Comparison of ENCODE assay signal across 21 mouse cellular contexts in genomic region chr2:80599850-80600249, GRCm38 (mm10). TPM values are rescaled to one million over a fixed set of nuclear protein-coding genes. Genes with fewer than 3 reads are reported as not detected.
DNase-seq lines count a peak whose midpoint lies in the region; ATAC-seq lines count a peak whose summit lies in the region.
"Had no signal": no experiment of that assay in that cellular context is flagged by ENCODE, and none has a peak within 500 bp of the region (broad histone marks: within the 10 kb centered on the region; RNA-seq: fewer than 3 reads in every experiment).

No protein-coding gene starts in this region.

- no peak for DNase-seq in frontal cortex, postnatal 25 days (ENCODE audit: low spot score in 2 of 2)
- DNase-seq in layer of hippocampus, adult 9-11 months: peak; percentile 62
- DNase-seq in layer of hippocampus, postnatal 25 days (ENCODE audit: extremely low spot score in 1 of 2, low spot score in 1 of 2): no peak
- peak; percentile 68 for DNase-seq in brain, adult 2 months (ENCODE audit: low read depth, low spot score)
- DNase-seq: adrenal gland, adult 8-10 months; adrenal gland, postnatal 14 days; adrenal gland, postnatal 36 days; B cell, adult 2 months; cerebellum, adult 11 months; cerebellum, adult 18-20 months; cerebellum, adult 8-10 months; cerebellum, adult 9-11 months; cerebellum, postnatal 14 days; cerebellum, postnatal 36 days; embryo, embryonic 11 days had no signal

- peak; percentile 69 for ATAC-seq in frontal cortex, adult (ENCODE audit: low TSS enrichment)
- ATAC-seq: activated CD4-positive, CD25-positive, alpha-beta regulatory T cell, adult 4 months; CD4-positive, CD25-positive, alpha-beta regulatory T cell, adult 4 months; forebrain, embryonic 14.5 days; forebrain, embryonic 16.5 days; Patski had no signal

RNA-seq across cellular contexts. Expression of gene Dusp19, which starts 17.0 kb away (rescaled TPM):
- total RNA-seq in layer of hippocampus, postnatal 25 days (2021): 10 to 100 TPM; 27.2 to 28.1 TPM

RNA-seq across cellular contexts. Expression of gene Nup35, which starts 17.2 kb away (rescaled TPM):
- total RNA-seq in layer of hippocampus, postnatal 25 days (2021): 10 to 100 TPM; 18.2 to 19.9 TPM

RNA-seq across cellular contexts. Expression of gene Nckap1, which starts 18.7 kb away (rescaled TPM):
- 100 to 1,000 TPM; 553 to 555 TPM for total RNA-seq in layer of hippocampus, postnatal 25 days (2021)

Comparison
In these comparisons a context has a peak if more than half of its experiments do, and no peak if none do; other contexts are left out.
1. DNase-seq: peak in layer of hippocampus, adult 9-11 months (single experiment) and brain, adult 2 months (single experiment); none in frontal cortex, postnatal 25 days (0 of 2) and layer of hippocampus, postnatal 25 days (0 of 2).